Mouse (Mus musculus): ENCODE results near the gene Izumo4. TPM values are rescaled to one million over a fixed set of nuclear protein-coding genes. Genes with fewer than 3 reads are reported as not detected.

The Izumo4 gene
- polyA plus RNA-seq, 1 experiment from 2014 or later = 46.8 TPM

DNA sequence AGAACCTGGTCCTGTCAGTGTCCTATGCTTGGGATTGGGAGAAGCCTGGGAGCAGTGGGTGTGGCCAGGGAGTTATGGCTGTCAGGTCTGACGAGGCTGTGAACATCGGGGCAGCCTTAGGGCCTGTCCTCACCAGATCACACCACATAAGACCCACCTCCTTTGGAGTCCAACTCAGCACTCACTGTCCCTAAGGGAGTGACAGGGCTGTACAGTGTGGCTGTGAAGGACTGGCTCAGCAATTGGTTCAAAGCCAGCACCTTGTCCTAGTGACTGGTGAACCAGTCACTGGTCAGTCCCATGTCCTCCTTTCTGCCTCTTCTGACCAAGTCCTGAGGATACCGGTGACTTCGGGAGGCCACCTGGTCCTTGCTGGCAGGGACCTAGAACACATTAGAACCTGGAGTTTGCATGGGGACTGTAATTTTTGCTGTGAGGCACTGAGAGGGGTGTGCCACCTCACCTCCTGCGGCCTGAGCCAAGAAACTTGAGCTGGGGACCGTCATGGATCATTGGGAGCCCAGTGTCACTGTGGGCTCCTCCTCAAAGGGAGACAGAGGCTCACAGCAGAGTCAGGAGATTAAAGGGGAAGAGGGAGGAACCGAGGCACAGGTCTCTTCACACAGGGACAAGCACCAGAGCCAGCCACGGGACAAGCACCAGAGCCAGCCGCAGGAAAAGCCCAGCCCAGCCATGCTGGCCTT, 22.3 kb upstream of the Izumo4 start:
- no peaks in the 10 kb centered on the region for H3K9me3 ChIP-seq (replicated peaks)
- H3K36me3 ChIP-seq = peaks cover 11% of the 10 kb centered on the region; the same call in 1 of the 2 replicates
- 61% methylated on average over 9 of the region's 9 CpGs for WGBS
- H3K27ac ChIP-seq (replicated peaks) = peak overlapping the region; percentile 98
- no peak for ATAC-seq (ENCODE audit: low FRiP score)
- no peak overlapping the region for H3K4me2 ChIP-seq
- no peak overlapping the region for H3K4me3 ChIP-seq (replicated peaks)
- no peaks in the 10 kb centered on the region for H3K27me3 ChIP-seq (replicated peaks)
- peaks cover 39% of the 10 kb centered on the region for H3K4me1 ChIP-seq
- no peak overlapping the region for H3K9ac ChIP-seq (replicated peaks)

DNA sequence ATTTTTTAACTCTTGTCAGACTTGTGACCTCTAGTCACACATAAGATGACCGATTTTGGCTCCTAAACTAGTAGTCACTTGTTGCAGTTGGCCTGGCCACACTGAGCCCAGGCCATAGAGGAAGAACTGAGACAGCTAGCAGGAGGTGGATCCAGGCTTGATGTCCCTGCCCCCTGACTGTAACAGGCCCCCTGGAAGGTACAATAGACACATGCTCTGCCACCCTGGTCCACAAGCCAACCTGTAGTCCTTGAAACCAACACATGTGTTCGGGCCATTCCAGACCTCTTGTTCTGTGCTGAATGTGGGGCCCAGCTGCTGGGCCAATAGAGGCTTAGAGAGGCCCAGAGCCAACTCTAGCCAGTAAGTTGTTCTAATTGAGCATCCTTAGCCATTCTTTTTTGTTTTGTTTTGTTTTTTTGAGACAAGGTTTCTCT, 21.7 kb upstream of the Izumo4 start:
- Histone ChIP-seq H3K4me2 (no peak overlapping the region), H3K9me3 (replicated peaks) (no peaks in the 10 kb centered on the region), H3K9ac (replicated peaks) (no peak overlapping the region), H3K27ac (replicated peaks) (no peak overlapping the region), H3K27me3 (replicated peaks) (no peaks in the 10 kb centered on the region), H3K4me1 (peaks cover 33% of the 10 kb centered on the region), H3K36me3 (peaks cover 17% of the 10 kb centered on the region; the same call in 1 of the 2 replicates), H3K4me3 (replicated peaks) (no peak overlapping the region)
- 80% methylated on average over 2 of the region's 2 CpGs for WGBS
- no peak for ATAC-seq (ENCODE audit: low FRiP score)

DNA sequence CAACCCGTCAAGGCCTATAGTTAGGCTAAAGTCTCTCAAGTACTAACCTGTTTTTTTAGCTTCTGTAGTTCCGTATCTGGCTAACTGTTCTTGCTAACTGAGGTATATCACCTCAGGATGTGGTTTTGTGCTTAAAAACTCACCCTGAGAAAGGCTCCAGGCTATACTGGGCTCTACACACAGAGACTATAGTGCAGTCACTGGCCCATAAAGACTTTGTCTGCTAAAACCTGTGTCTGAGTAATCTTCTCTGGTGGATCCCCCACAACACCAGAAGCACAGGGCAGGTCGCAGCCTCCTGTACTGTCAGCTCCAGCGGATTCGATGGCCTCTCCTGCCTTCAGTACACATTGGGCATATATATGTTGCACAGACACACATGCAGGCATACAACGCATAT, 20.0 kb upstream of the Izumo4 start:
- Histone ChIP-seq H3K4me2 (no peak overlapping the region), H3K27me3 (replicated peaks) (no peaks in the 10 kb centered on the region)

DNA sequence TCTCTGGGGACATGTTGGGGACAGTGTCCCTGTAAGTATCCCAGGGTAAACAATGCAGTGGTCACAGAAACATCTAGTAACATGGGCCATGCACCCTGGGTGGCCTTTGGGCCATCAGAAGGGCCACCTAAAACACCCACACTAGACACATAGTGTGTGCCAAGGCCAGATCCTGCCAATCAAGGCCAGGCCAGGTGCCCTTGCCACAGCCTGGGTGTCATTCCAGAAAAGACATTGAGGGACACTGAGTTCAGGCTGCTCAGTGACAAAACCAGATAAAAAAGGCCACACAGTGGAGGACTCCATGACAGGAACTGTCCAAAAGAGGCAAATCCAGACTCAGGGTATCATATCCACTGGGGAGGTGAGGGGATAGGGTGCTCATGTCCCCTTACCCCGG, 18.3 kb upstream of the Izumo4 start:
- Histone ChIP-seq H3K27me3 (replicated peaks) (no peaks in the 10 kb centered on the region), H3K4me2 (no peak overlapping the region), H3K36me3 (peaks cover 45% of the 10 kb centered on the region), H3K4me3 (replicated peaks) (no peak overlapping the region), H3K27ac (replicated peaks) (no peak overlapping the region), H3K9me3 (replicated peaks) (no peaks in the 10 kb centered on the region), H3K4me1 (peaks cover 11% of the 10 kb centered on the region), H3K9ac (replicated peaks) (no peak overlapping the region)
- 91% methylated on average over 1 of the region's 1 CpGs for WGBS
- ATAC-seq (ENCODE audit: low FRiP score) = no peak

More for the DNA sequence above, 20.0 kb upstream of the Izumo4 start:
- H3K4me1 ChIP-seq = peaks cover 28% of the 10 kb centered on the region
- no peak overlapping the region for H3K27ac ChIP-seq (replicated peaks)
- peaks cover 34% of the 10 kb centered on the region for H3K36me3 ChIP-seq
- ATAC-seq (ENCODE audit: low FRiP score) = no peak
- no peak overlapping the region for H3K9ac ChIP-seq (replicated peaks)
- no peaks in the 10 kb centered on the region for H3K9me3 ChIP-seq (replicated peaks)
- 94% methylated on average over 6 of the region's 6 CpGs for WGBS
- no peak overlapping the region for H3K4me3 ChIP-seq (replicated peaks)

DNA sequence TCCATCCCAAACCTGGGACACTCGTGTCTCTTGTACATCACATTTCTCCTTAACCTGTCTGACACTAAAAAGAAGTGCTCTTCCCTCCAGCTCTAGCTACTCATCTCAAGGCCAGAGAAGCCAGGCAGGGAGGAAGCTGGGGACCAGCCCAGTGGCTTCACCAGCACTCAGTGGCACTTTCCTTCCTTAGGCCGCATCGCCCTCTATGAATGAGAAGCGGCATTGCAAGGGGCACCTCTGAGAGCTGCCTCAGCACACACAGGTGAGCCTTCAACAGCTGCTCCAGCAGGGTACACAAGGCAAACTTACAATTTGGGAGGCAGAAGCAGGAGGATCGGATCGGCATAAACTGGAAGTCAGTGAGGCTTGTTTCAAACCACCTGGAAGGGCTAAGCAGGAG, 17.8 kb upstream of the Izumo4 start:
- no peak overlapping the region for H3K4me2 ChIP-seq
- WGBS = 56% methylated on average over 6 of the region's 6 CpGs
- peaks cover 5% of the 10 kb centered on the region; the same call in 1 of the 2 replicates for H3K4me1 ChIP-seq
- H3K9ac ChIP-seq (replicated peaks) = no peak overlapping the region
- H3K27ac ChIP-seq (replicated peaks) = no peak overlapping the region
- H3K4me3 ChIP-seq (replicated peaks) = no peak overlapping the region
- no peaks in the 10 kb centered on the region for H3K9me3 ChIP-seq (replicated peaks)
- no peak for ATAC-seq (ENCODE audit: low FRiP score)
- peaks cover 50% of the 10 kb centered on the region for H3K36me3 ChIP-seq
- no peaks in the 10 kb centered on the region for H3K27me3 ChIP-seq (replicated peaks)

DNA sequence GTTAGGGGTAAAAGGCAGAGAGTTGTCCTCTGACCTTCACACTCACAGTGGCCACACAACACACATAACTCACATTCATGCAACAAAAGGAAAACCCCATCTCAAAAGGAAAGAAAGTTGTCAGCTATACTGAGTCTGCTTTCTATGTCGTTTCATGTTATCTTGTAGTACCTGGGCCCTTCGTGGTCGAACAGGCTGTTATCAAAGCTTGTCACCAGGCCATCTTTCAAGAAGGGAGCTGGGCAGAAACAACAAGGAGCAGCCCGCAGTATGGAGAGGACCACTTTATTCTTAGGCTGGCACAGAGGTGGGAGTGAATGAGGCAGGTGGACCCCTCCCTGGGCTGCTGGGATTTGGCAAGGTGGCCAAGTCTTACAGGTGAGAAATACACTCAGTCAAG, 17.0 kb upstream of the Izumo4 start:
- Histone ChIP-seq H3K9me3 (replicated peaks) (no peaks in the 10 kb centered on the region), H3K4me2 (no peak overlapping the region), H3K9ac (replicated peaks) (no peak overlapping the region), H3K4me3 (replicated peaks) (no peak overlapping the region), H3K27me3 (replicated peaks) (no peaks in the 10 kb centered on the region), H3K27ac (replicated peaks) (no peak overlapping the region), H3K4me1 (no peaks in the 10 kb centered on the region), H3K36me3 (peaks cover 58% of the 10 kb centered on the region)
- no peak for ATAC-seq (ENCODE audit: low FRiP score)
- WGBS = 93% methylated on average over 4 of the region's 4 CpGs

DNA sequence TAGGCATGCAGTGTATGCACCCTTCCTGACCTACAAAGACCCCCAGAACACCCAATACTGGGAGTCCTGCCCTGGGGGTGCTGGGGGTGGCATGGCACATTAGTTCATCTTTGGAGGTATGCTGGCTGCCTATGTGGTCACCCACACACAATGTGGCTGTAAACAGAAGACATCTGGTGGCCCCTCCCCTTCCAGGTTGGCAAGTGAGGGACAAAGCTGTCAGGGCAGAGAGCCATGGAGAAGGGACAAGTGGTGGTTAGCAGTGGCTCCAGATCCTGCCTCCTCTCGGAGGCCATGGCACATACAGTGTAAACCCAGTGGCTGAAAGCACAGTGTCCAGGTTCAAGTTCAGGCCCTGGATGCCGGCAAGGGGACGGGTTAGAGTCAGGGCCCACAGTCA, 15.4 kb upstream of the Izumo4 start:
- Histone ChIP-seq H3K9me3 (replicated peaks) (no peaks in the 10 kb centered on the region), H3K27me3 (replicated peaks) (no peaks in the 10 kb centered on the region), H3K9ac (replicated peaks) (no peak overlapping the region), H3K36me3 (peaks cover 74% of the 10 kb centered on the region), H3K4me3 (replicated peaks) (no peak overlapping the region), H3K27ac (replicated peaks) (no peak overlapping the region), H3K4me2 (no peak overlapping the region), H3K4me1 (no peaks in the 10 kb centered on the region)
- WGBS = 90% methylated on average over 3 of the region's 3 CpGs
- ATAC-seq (ENCODE audit: low FRiP score) = no peak

DNA sequence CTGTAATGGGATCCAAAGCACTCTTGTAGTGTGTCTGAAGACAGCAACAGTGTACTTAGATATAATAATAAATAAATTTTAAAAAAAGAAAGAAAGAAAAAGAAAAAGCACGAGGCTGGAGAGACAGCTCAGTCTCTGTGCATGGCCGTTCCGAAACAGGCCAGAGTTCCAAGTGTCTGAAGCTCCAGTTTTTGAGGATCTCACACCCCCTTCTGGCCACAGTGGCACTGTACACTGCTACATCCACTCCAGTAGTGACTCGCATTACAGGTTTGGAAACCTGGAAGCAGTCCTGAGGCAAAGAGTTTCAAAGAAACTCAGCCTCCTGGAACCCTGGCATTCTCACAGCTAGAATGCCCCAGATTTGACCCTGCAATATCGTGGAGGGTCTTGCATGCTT, 14.1 kb upstream of the Izumo4 start:
- Histone ChIP-seq H3K27ac (replicated peaks) (no peak overlapping the region), H3K36me3 (peaks cover 76% of the 10 kb centered on the region), H3K4me2 (no peak overlapping the region), H3K4me1 (no peaks in the 10 kb centered on the region), H3K4me3 (replicated peaks) (no peak overlapping the region), H3K27me3 (replicated peaks) (no peaks in the 10 kb centered on the region), H3K9ac (replicated peaks) (no peak overlapping the region), H3K9me3 (replicated peaks) (no peaks in the 10 kb centered on the region)
- ATAC-seq (ENCODE audit: low FRiP score) = no peak
- WGBS = 39% methylated on average over 5 of the region's 5 CpGs

DNA sequence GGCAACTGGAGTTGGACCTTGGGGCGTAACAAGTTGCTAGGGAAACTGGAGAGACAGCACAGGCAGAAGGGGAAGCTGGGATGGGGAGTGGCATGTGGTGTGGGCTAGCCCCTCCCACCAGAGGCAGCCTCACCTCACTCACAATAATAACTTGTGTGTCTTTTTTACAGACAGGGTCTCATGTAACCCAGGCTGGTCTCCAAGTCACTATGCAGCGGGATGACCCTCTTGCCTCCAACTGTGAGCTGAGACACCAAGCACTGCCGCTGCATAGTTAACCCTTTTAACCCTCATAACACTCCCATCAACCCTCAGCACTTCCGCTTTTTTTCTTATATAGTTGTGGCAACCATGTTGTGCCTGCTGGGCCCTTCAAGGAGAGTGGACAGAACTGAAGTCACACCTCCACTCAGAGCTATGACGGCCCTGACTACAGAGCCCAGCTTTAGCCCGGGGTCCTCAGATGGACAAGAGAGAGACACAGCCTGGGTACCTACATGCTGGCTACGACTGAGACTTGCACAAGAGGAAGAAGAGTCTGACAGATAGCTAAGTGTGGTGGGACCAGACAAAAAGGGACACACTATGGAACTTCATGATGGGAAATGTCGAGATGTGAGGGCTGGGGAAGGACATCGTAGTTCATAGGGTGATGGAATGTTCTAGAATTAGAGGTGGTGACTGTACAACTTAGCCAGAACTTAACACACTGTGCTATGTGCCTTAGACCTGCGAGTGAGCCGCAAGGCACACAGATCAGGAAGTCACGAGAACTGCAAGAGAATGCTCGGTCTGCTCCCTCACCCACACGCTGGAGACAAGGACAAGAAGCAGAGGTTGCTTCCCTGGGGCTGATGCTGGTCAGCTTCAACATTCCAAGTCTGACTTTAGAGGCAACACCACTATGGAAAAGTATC, 9.5 kb upstream of the Izumo4 start:
- H3K9me3 ChIP-seq (replicated peaks) = no peaks in the 10 kb centered on the region
- no peaks in the 10 kb centered on the region for H3K27me3 ChIP-seq (replicated peaks)
- H3K9ac ChIP-seq (replicated peaks) = no peak overlapping the region
- peaks cover 3% of the 10 kb centered on the region; the same call in 1 of the 2 replicates for H3K4me1 ChIP-seq
- peaks cover 50% of the 10 kb centered on the region for H3K36me3 ChIP-seq
- no peak overlapping the region for H3K4me3 ChIP-seq (replicated peaks)
- no peak for ATAC-seq (ENCODE audit: low FRiP score)
- H3K4me2 ChIP-seq = no peak overlapping the region
- 83% methylated on average over 14 of the region's 14 CpGs for WGBS
- H3K27ac ChIP-seq (replicated peaks) = no peak overlapping the region

DNA sequence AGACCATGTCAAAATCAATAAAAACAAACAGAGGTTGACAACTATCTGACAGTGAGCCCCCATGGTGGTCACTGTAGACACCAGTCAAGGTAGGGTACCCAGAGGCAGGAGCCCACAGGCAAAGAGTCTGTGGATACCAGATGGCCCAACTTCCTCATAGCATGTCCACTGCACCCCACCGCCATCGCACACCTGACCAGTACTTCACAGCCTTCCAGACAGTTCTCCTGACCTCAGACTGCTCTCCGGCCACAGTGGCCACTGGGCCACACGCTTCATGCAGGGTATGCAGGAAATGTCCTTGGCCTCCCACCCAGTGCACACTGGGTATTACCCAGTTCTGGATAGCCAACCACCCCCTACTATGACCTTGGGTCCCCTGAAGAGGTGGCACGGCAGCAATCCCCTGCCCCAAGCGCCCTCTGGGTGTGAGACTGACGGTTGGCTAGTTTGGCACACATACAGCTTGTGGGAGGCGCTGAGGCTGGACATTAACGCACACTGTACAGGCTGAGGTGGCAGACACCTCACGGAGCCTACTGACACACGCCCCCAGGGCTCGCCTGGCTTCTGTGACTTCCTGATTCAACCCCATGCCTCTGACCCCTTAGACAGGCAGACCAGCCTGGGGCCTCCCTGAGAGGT, 8.5 kb upstream of the Izumo4 start:
- Histone ChIP-seq H3K9ac (replicated peaks) (no peak overlapping the region), H3K27ac (replicated peaks) (no peak overlapping the region), H3K9me3 (replicated peaks) (no peaks in the 10 kb centered on the region), H3K4me1 (peaks cover 10% of the 10 kb centered on the region), H3K4me3 (replicated peaks) (no peak overlapping the region), H3K4me2 (no peak overlapping the region), H3K27me3 (replicated peaks) (no peaks in the 10 kb centered on the region), H3K36me3 (peaks cover 45% of the 10 kb centered on the region)
- 91% methylated on average over 12 of the region's 12 CpGs for WGBS
- no peak for ATAC-seq (ENCODE audit: low FRiP score)

DNA sequence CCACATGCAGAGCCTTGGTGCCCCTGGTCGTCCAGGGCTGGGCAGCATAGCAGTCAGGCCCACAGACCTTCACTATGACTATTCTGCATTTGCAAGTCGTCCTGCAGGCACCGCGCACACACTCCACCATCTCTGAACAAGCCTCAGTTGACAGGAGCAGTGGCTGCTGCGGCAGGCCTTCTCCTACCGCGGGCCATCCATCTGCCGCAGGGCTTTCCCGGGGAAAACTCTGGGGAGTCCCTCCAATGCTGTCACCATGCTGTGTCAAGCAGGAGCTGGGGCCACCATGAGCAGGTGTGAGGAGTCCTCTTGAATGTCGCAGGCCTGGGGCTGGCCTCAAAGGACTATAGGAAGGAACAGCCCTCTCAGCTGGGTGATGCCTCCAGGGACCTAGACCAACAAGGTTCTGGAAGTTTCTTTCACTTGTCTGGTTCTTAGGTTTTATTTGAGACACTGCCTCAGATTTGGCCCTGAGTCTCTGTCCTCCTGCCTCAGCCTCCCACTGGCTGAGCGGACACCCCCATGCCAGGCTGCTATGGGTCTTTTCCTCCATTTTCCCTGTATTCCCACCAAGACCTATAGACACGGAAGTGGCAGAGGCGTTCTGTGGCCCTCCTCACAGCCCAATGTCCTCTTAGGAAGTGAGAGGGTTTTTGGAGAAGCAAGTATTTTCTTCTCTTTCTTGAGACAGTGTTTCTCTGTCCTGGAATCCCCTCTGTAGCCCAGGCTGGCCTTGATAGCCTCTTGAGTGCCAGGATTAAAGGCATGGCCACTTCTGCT, 7.6 kb upstream of the Izumo4 start:
- H3K4me3 ChIP-seq (replicated peaks) = no peak overlapping the region
- H3K4me2 ChIP-seq = no peak overlapping the region
- H3K9ac ChIP-seq (replicated peaks) = no peak overlapping the region
- H3K4me1 ChIP-seq = peaks cover 14% of the 10 kb centered on the region
- H3K27ac ChIP-seq (replicated peaks) = no peak overlapping the region
- no peaks in the 10 kb centered on the region for H3K9me3 ChIP-seq (replicated peaks)
- 92% methylated on average over 13 of the region's 13 CpGs for WGBS
- no peak for ATAC-seq (ENCODE audit: low FRiP score)
- H3K36me3 ChIP-seq = peaks cover 37% of the 10 kb centered on the region
- H3K27me3 ChIP-seq (replicated peaks) = no peaks in the 10 kb centered on the region
